Mouse (Mus musculus) bone marrow, adult 2 months (tissue): Measurements from ENCODE around the gene Hist1h4f. TPM values are rescaled to one million over a fixed set of nuclear protein-coding genes. Genes with fewer than 3 reads are reported as not detected.
"Not testable (repeated sequence)": the region's sequence is repeated elsewhere in the genome, so short reads cannot be mapped to it uniquely, and the experiment has no call there.

ENCODE experiments used
- H3K27ac ChIP-seq: fragments of 200-500 bp; 2 replicates; pipeline ENCODE4 v1.5.1; 2012; ENCODE audit warnings: low read depth, mild to moderate bottlenecking, control low read depth, inconsistent platforms, low read length; ENCODE audit not compliant: control insufficient read depth, poor library complexity, insufficient read depth
- H3K4me1 ChIP-seq: fragments of 200-500 bp; 2 replicates; pipeline ENCODE4 v1.6.1; 2011; ENCODE audit warnings: low read length; ENCODE audit not compliant: control insufficient read depth, insufficient read depth
- H3K4me3 ChIP-seq: fragments of 200-500 bp; replicated peaks from 2 replicates; pipeline ENCODE3; 2011; ENCODE audit warnings: mild to moderate bottlenecking, low read depth, low read length, control low read depth; ENCODE audit not compliant: control insufficient read depth
- CTCF ChIP-seq: fragments of 200-500 bp; IDR thresholded peaks from 2 replicates; pipeline ENCODE4 v1.5.1; 2011; ENCODE audit warnings: low read length, control low read depth; ENCODE audit not compliant: control insufficient read depth, insufficient read depth
- POLR2A ChIP-seq: fragments of 200-500 bp; IDR thresholded peaks from 2 replicates; pipeline ENCODE4 v1.6.1; 2011; ENCODE audit warnings: low read depth, mild to moderate bottlenecking, control low read depth, low read length, borderline replicate concordance; ENCODE audit not compliant: control insufficient read depth
- WGBS: fragments of 180-500 bp; shearing (Covaris S2); methylation state at CpG from one replicate; pipeline ENCODE4 v1.1.7; 2018; 5-methylcytosine and 5-hydroxymethylcytosine counted together
- polyA plus RNA-seq: library from polyadenylated mRNA; stranded (reverse); fragments of >200 nt; gene quantifications from 2 replicates; pipeline ENCODE4 v1.2.4, GENCODE M21; 2011; ENCODE audit warnings: low replicate concordance; ENCODE audit not compliant: missing spikeins, insufficient read depth, insufficient read length

Hist1h4f gene
- 114 and 284 TPM in 2 replicates for polyA plus RNA-seq

DNA sequence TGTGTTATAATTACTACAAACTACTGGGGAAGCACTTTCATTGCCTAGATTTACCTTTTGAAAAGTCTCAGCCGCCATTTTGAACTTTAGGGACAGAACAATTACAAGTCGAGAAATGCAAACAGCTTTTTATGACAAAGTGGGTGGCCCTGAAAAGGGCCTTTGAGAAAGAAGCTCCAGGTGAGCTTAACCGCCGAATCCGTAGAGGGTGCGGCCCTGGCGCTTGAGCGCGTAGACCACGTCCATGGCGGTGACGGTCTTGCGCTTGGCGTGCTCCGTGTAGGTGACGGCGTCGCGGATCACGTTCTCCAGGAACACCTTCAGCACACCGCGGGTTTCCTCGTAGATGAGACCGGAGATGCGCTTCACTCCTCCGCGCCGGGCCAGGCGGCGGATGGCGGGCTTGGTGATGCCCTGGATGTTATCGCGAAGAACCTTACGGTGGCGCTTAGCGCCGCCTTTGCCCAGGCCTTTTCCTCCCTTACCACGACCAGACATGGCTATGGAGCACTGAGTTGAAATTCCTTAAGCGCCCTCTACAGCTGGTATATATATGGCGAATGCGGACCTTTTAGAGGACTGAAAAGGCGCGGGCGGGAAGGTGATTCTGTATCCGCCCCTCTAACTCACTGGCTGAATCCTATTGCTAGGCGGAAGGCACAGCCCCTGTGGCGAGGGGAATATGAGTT lies at the start of gene Hist1h4f:
TSS of gene Hist1h4f (minus strand) at position 503 of the 689 bp plus-strand sequence.
- Histone ChIP-seq H3K27ac (peak within 1 kb of the TSS; percentile 96), H3K4me3 (peak within 1 kb of the TSS; percentile 64)
- H3K4me1 ChIP-seq, result not testable (repeated sequence)
- whole genome bisulfite sequencing, result under 1% methylated on average over 47 of the region's 47 CpGs
- TF ChIP-seq CTCF, result peak; percentile 31; the same call in 1 of the 2 replicates
- TF ChIP-seq POLR2A, result peak; percentile 99

DNA sequence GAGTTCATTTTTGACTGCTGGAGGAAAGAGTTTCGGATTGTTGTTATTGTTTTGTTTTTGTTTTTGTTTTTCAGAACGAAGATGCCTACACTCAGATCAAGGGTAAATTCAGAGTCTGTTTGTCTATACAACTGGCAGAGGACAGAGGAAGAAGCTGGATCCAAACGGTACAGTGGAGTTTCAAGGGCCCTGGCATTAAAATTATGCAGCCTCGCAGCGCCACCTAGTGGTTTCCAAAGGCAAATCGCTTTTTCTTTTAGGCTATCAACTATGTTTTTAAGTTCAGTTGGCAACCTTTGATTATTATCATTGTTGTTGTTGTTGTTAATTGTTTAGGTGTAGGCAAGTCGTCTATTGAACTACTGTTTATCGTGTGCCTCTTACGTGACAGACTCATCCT lies 46.5 kb upstream of the Hist1h4f start:
- no peak overlapping the region for H3K27ac ChIP-seq
- no peak overlapping the region for H3K4me3 ChIP-seq
- peaks cover 2% of the 10 kb centered on the region; the same call in 1 of the 2 replicates for H3K4me1 ChIP-seq
- TF ChIP-seq CTCF, result peak; percentile 66
- TF ChIP-seq POLR2A, result no peak
- WGBS, result 9% methylated on average over 9 of the region's 9 CpGs

DNA sequence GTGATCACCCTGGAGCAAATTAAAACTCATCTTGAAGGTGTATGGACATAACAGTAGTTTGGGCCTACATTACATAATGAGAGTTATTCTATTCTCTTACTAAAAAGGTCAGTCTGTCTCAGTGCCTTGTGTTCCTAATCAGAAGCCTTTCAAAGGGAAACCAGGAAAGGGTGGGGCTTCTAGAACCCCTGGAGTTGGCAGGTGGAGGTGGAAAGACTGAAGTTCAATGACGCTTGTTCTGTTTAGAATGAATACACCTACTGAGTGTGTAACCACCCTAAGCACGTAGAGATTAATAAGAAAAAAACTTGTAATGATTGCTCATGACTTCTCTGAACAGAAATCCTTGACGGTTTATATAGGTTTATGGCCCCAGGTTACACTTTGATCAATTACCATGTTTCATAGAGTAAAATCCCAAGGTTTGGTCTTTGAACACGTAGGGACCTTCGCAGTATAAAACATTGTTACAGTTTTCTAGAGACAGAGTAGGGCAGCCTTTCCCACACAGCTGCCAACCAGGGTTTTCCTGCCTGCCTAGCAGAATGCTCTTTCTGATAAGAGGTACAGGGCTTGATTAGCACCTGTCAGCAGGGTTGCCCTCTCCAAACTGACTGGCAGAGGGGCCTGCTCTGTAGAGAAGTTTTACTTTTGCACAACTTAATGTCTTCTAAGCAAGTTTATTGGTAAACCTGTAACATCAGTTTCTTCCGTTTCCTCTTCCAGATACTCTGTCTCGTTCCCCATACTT lies 44.3 kb upstream of the Hist1h4f start:
- TF ChIP-seq POLR2A, result no peak
- no peak for TF ChIP-seq CTCF
- H3K4me1 ChIP-seq, result peaks cover 2% of the 10 kb centered on the region; the same call in 1 of the 2 replicates
- H3K4me3 ChIP-seq, result no peak overlapping the region
- WGBS, result 61% methylated on average over 7 of the region's 7 CpGs
- H3K27ac ChIP-seq, result peak overlapping the region; percentile 0; the same call in 1 of the 2 replicates

DNA sequence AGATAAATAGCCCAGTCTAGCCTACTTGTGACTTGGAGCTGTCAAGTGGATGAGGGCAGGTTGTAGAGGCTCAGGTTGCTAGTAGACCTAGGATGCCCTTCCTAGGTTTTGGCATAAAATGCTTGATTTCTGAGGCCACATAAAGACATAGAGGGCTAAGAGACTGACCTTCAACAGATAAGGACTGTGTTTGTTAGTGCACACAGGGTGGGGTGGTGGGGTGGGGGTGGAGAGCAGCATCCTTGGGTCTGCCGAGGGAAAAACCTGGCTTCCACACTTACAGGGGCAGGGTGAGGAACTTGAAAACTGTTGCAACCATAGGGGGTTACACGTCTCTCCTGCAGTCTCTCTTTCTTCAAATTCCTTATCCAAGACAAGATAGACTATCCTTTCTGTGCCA lies 43.7 kb upstream of the Hist1h4f start:
- WGBS, result 31% methylated on average over 2 of the region's 2 CpGs
- no peak for TF ChIP-seq POLR2A
- TF ChIP-seq CTCF, result no peak
- H3K4me1 ChIP-seq, result peaks cover 2% of the 10 kb centered on the region; the same call in 1 of the 2 replicates
- no peak overlapping the region for H3K4me3 ChIP-seq
- H3K27ac ChIP-seq, result peak overlapping the region; percentile 21; the same call in 1 of the 2 replicates

DNA sequence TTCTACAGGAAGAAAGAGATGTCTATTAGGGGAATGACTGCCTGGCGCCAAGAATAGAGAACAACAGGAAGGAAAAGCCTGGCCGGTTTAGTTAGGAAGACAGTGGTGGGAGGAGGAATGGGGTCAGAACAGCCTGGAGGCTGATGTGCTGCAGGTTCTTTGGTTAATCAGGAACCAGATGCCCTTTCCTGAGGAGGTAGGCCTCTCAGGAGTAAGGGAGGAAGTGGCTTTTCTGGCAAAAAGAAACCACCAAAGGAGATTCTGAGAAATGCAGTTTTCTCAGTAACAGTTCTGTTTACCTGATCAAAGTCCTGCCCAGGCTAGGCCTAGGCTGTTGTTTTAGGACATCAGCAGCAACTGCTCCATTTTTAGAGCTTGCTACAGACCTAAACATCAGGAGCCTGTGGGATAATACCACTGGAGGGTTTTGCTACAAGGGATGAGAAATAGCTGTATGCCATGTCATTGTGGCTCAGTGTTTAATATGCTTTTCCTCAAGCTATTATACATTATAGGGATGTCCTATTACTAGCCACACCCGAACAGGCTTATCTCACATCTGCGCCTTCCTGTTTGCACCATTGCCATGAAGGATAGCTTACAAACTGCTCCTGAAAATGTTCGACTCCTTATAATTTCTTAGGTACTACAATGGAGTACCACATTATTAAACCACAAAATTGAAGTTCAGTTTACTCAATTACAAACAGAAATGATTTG lies 41.8 kb upstream of the Hist1h4f start:
- TF ChIP-seq POLR2A (no peak), CTCF (no peak)
- peaks cover 2% of the 10 kb centered on the region; the same call in 1 of the 2 replicates for H3K4me1 ChIP-seq
- no peak overlapping the region for H3K27ac ChIP-seq
- 13% methylated on average over 5 of the region's 5 CpGs for WGBS
- H3K4me3 ChIP-seq, result no peak overlapping the region

DNA sequence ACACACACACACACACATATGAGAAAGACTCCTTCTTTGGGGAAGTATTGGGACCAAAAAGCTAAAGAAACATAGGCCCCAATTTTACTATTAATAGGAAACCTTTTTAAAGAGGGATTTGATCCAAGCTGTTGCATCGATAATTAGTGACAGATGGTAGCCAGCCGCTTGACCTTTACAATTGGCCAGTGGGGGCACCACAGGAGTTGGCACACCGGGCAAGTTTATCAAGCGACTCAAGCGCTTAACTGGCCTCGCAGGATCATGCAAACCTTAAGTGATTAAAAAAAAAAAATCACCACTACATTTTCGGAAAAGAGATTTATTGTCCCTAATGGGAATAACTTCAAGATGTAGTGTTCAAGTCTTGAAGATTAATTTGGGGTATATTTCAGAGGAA lies 41.2 kb upstream of the Hist1h4f start:
- WGBS, result 60% methylated on average over 7 of the region's 7 CpGs
- H3K4me1 ChIP-seq, result peaks cover 3% of the 10 kb centered on the region; the same call in 1 of the 2 replicates
- no peak overlapping the region for H3K27ac ChIP-seq
- no peak for TF ChIP-seq POLR2A
- TF ChIP-seq CTCF, result no peak
- no peak overlapping the region for H3K4me3 ChIP-seq

DNA sequence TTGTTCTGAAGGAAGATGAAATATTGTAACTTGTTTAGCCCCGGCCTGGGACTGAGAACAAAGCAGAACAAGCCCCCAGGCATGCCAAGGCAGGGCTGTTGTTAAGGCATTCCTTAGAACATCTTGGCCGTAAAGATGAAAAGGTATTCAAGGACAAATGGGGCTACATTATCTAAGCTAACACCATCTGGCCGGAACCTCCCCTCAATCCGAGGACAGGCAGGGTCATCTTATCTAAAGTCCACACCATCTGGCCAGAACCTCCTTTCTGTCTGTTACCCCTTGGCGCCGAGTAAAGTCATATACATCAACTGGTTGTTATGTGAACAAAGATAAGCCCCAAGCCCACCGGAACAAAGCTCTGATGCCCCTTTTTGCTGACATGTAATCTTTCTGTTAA lies 40.4 kb upstream of the Hist1h4f start:
- H3K4me3 ChIP-seq, H3K27ac ChIP-seq, H3K4me1 ChIP-seq: not testable (repeated sequence)
- WGBS, result 71% methylated on average over 7 of the region's 7 CpGs

DNA sequence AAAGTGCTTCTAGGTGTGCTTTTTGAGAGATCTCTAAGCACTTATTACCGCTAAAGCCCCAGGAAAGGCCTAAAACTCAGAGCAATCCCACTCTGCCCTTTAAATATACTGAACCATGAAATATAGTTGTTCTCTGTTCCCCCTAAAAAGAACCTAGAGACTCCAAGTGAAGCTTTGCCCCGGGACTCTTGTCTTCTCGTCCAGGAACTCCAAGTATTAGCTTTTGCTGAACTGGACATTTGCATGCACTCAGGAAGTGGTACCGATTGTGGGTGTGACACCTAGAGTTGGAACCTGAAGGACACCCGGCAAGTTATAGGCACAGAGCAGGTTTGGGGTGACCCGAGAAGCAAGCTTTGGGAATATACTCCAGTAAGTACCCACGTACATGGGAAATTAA lies 39.8 kb upstream of the Hist1h4f start:
- peaks cover 3% of the 10 kb centered on the region; the same call in 1 of the 2 replicates for H3K4me1 ChIP-seq

More for the DNA sequence above, 39.8 kb upstream of the Hist1h4f start:
- Histone ChIP-seq H3K27ac (no peak overlapping the region), H3K4me3 (no peak overlapping the region)
- WGBS, result 89% methylated on average over 7 of the region's 7 CpGs
- TF ChIP-seq CTCF, result no peak
- TF ChIP-seq POLR2A, result no peak
